Mouse (Mus musculus): Measurements from ENCODE around the gene Shb. TPM values are rescaled to one million over a fixed set of nuclear protein-coding genes. Genes with fewer than 3 reads are reported as not detected.

Gene Shb
- 10 to 100 TPM; 27.0 to 29.0 TPM for total RNA-seq (2021)
- long read RNA-seq, transcript Shb-201 (6 exons, 2,244 nt) = major isoform, 25 of 28 reads
- long read RNA-seq, partial matches to known transcripts = 2 of 28 reads
- long read RNA-seq, other reads (novel, unspliced or antisense) = 1 of 28 reads

- DNase-seq (ENCODE audit: low spot score in 2 of 2) = peak in 1 of 2 experiments; percentile 45
These were observed at the start of gene Shb for GRCm38 (mm10) chr4:45532375-45532774. Gene Shb (minus strand): TSS chr4:45532470.

- DNase-seq (ENCODE audit: low spot score in 2 of 2) = no peak
These were observed 48.8 kb upstream of the Shb start for GRCm38 (mm10) chr4:45581095-45581494.

DNA sequence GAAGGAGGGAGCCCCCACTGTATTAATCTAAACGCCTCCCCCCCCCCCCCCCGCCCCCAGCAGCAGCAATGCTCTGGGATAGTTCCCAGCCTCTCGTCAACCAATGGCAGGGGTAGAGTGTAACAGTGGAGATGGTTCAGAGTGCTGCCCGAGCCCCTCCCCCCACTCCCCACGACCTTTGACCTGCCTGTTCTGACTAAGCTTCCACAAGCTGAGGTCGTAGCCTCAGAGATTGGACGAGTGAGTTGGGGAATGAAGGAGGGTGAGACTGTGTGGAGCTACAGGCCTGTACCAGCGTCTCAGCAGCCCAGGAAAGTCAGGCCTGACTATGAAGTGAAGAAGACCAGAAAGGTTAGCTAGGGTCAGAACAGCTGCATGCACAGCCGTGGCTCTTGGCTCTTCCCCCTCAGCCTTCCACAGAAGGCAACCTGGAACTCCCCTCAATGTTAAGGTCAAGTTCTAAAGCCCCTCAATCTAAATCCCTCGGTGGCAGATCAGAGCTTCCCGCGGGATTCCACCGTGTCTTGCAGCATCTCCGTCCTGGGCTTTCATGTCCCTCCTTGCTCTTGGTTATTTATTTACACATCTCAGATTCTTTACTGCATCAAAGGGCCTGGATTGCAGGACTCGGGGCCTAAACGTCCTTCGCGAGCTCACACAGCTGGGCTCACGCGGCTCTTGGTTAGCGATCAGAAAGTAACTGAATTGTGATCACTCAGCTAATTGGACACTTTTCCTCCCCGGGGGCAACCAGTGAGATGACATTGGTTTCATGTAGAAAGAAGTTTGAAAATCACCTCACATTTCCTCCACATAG, 46.5 kb upstream of the Shb start:
- DNase-seq (ENCODE audit: low spot score in 2 of 2) = no peak

DNA sequence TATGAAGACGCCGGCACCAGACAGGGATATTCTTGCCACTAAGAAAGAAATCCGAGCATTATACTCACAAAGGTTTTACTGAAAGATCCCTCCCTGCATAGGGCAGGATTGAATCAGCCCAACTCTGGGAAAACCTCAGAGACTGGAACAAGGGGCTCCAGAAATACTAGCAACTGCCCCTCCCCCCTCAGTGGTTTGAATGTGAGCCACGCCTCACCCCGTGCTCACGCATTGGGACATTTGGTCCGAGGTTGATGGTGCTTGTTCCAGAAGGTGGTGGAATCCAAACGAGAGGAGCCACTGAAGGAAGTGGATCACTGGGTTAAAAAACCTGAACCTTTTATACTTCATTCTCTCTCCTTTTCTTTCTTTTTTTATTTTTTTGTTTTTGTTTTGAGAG, 45.4 kb upstream of the Shb start:
- DNase-seq (ENCODE audit: low spot score in 2 of 2) = no peak

- no peak for DNase-seq (ENCODE audit: low spot score in 2 of 2)
These were observed 42.4 kb upstream of the Shb start for GRCm38 (mm10) chr4:45574614-45575169.

DNA sequence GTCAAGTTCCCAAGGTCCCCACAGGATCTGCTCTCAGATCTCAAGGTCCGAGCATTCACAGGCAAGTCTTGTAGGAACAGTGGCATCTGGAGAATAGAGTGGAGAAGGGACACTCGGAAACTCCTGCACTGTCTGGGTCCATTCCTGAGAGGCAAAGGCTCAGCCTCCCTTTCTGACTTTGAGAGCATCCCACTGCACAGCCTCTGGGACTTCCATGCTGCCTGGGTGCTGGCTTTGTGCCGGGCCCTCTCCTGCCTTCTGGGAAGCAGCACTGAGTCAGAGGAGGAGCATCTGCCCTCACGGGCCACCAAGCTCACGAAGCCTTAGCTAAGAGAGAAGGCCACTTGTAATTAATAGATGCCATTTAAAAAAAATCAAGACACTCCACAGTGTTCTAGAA, 37.3 kb upstream of the Shb start:
- no peak for DNase-seq (ENCODE audit: low spot score in 2 of 2)

- peak; percentile 46 to 47 for DNase-seq (ENCODE audit: low spot score in 2 of 2)
These were observed 25.9 kb upstream of the Shb start for GRCm38 (mm10) chr4:45558211-45558610.

GRCm38 (mm10) chr4:45552571-45552970, 20.3 kb upstream of the Shb start:
- no peak for DNase-seq (ENCODE audit: low spot score in 2 of 2)

GRCm38 (mm10) chr4:45550970-45551369, 18.7 kb upstream of the Shb start:
- no peak for DNase-seq (ENCODE audit: low spot score in 2 of 2)

- no peak for DNase-seq (ENCODE audit: low spot score in 2 of 2)
These were observed 17.2 kb upstream of the Shb start for GRCm38 (mm10) chr4:45549514-45549913.

DNA sequence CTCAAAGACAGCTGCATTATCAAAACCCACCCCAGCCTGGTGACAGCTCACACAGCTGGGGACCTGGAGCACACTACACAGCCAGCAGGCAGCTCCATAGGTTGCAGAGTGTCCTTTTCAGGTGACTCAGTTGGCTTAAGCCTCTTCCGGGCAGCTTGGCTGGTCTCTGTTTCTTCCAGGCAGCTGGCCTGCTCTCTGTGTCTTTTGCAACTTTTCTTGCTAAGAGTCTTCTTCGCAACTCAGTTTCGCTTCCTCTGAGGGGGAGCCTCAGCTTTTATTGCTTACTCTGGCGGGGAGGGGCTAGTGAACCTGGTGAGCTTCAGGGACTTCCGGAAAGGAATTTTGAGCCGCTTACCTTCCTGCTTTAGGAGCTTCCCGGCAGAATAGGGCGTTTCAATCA, 13.6 kb upstream of the Shb start:
- no peak for DNase-seq (ENCODE audit: low spot score in 2 of 2)

DNA sequence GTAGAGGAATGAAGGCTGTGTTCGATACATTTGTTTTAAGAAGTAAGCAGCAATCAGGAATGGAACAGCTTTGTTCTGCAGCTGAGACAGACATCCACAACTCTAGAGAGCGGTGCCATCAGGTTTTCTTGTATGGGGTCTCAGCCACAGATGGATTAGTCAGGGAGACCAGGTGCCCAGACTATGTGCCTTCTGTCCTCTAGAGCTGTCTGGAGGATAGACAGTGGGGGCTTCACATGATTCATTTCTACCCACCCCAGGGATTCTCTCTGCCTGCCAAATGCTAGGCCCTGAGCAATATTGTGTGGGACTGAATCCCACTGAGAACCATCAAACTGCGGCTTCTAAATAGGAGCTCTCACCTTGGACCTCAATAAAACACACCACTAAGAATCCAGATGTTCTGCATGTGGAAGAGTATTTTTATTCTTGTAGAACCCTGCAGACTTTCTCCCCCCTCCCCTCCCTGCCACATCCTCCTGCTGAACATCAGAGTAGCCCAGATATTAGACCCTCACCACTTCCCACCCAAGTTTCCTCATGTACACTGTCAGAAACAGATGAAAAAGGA, 11.3 kb upstream of the Shb start:
- DNase-seq (ENCODE audit: low spot score in 2 of 2) = peak; percentile 37 to 46

DNA sequence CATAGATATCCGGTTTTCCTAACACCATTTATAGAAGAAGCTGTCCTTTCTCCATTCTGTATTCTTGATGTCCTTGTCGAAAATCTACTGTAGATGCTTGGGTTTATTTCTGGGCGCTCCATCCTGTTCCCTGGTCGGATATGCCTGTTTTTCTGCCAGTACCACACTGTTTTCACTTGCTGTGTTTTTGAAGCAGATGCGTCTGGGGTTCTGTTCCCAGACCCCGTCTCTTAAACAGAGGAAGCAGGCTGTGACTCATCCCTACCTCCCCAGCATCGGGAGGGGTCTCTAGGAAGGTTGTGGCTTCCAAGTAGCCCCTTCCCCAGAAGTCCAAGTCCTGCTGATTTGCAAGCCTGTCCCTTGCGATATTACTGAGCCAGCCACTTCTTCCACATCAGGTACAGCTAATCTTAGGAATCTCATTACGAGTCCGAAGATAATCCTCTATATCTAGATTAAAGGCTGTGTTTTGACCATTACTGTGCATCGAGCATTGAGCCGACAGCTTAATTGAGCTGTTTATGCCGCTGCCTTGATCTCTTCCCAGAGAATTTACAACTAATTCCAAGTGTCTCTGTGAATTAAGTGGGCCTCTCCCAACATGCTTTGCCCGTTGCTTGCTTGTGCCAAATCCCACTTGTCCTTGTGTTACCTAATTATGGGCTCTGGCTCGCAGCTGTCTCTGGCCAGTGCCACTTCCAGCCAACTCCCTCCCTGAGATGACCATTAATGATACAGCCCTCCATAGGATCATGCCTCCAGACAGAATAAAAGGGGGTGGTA, 8.1 kb upstream of the Shb start:
- DNase-seq (ENCODE audit: low spot score in 2 of 2) = peak in 1 of 2 experiments; percentile 13

GRCm38 (mm10) chr4:45539187-45539586, 6.9 kb upstream of the Shb start:
- no peak for DNase-seq (ENCODE audit: low spot score in 2 of 2)

DNA sequence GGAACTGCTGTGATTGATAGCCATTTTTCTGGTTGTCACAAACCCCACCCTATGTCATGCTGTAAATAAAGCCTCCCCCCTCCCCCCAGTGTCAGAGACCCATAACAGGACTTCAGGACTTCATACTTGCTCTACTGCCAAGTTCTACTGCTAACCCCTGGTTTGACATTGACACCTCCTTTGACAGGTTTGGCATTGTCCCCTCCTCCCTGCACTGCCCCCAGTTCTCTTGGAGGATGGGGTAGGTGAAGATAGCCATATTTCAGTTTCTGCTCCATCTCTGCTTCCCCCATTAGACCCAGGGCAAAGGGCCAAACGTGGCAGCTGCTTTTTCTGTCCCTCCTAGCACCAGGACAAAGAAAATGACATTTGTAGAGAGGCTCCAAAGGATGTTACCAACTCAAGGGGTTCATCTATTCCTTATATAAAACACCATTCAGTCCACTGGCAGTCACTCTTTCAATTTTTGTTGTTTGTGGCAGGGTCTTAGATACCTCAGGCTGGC, 1.2 kb upstream of the Shb start:
- no peak for DNase-seq (ENCODE audit: low spot score in 2 of 2)

DNA sequence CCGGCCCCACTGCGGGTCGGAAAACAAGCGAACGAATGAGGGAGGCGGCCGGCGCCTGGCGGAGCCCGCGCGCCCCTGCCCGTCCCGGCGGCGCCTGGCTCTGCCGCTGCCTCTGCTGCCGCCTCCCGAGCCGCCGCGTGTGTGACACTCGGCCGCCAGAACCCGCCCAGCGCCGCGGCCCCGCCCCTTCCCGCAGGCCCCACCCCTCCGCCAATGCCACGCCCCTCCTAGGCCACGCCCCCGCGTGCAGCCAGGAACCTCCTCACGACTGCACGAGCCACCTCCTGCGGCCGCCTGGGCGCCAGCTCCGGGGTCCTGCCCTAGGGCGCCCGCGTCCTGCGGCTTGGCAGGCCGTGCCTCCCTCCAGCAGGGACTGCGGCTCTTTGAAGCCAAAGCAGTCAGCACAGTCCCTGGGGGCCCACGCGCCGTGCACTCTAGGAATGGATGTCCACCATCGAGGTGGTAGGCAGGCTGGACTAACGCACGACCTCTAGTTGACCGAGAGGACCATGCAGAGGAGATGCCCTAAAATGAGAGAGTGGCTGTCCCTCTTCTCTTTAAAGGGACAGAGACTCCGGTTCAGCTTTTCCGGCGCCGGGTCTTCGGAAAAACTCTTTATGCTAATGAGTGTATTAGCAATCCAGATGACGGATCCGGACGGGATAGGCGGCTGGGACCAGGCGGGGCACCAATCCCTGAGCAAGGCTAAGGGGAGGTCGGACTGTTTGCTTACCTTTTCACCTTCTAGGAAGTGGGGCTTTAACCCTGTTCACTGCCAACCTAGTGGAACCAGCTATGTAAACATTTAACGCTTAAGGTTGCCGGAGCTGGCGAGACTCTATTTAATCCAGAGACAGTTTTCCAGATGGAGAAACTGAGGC, 1.4 kb downstream of the Shb start:
- peak; percentile 91 to 94 for DNase-seq (ENCODE audit: low spot score in 2 of 2)

DNA sequence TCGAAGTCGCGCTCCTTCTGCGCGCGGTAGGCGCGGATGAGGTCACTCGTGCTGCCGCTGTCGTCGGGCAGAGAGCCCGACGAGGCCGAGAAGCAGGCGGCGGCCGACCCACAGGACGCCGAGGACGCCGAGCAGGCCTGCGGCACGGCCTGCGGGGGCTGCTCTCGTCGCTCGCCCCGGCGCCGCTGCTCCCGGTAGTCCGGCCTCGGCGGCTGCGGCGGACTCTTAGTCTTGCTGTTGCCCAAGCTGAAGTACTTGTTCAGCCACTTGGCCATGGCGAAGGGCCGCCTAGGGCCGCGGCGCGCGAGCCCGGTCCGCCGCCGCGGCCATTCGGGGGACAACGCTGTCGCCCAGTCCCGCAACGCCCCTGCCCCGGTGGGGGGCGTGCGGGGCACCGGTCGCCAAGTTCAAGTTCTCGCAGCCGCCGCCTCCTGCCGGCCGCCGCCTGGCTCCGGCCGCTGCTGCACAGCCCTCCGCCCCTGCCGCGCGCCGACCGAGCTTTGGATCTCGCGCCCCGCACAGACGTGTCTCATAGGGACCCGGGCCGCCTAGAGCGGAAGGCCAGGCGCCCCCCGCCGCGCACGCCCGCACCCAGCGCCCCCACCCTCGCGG, 2.2 kb downstream of the Shb start:
- DNase-seq (ENCODE audit: low spot score in 2 of 2) = peak in 1 of 2 experiments; percentile 49

DNA sequence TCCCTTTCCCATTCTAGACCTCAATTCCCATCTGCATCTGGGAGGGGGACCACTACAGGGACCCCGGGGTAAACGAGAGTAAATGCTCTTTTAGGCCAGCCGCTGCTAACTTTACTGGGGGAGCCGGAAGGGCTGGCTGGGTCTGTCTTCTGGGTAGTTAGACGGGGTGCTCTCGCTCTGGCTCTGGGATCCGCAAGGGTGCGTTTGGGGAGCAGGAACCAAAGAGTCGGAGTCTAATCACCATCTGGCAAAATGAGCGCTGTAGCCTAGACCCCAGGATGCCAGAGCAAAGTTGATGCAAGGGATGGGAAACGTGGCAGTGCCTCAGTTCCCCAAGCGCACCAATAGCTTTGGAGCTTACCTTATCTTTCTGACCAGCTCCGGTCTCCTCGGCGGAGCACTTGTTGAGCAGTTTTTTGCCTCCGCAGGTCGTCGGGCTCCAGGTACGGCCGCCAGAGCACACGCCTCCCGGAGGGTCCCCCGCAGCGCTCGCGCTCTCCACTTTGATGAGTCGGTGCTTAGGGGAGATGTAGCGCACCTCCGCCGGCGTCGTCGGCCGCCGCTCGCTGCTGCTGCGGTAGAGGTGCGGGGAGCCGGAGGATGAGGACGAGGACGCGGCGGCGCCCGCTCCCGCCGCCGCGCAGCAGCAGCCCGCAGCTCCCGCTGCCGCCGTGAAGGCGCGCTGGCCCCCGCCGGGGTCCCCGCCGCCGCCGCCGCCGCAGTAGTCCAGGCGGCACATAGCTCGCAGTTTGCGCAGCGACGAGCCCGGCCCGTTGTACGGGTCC, 2.9 kb downstream of the Shb start:
- peak; percentile 35 to 47 for DNase-seq (ENCODE audit: low spot score in 2 of 2)
